Mouse (Mus musculus): ENCODE data around the gene Cirbp.

DNA sequence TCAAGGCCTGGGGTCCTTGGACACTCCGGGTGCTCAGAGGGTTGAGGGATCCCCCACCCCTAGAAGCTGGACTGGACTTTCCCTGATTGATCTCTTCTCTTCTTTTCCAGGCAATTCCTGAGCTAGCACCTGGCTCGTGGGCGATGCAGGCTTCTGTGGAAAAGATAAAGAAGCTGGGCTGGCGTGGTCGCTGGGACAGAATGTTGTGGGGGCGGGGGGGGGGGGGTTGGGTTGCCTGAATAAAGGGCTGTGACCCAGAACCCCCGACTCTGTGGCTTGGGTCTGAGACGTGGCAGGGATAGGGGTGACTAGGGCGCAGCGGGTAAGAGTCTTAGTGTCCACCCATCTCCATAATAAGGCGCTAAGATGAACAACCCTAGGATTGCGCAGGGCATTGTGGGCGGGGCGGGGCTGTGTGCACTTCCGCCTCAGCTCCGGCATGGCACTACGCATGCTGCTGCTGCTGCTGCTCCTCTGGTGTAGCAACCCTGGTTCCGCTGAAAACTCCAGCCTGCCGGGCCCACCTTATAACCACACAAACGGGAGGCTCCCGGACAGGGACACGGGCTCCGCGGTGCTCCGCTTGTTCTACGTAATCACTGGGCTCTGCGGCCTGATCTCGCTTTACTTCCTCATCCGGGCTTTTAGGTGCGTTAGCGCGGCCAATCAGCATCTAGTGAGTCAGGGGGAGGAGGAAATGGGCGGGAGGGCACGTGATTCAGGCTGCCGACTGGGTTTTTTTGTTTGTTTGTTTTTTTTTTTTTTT, 6.9 kb downstream of the Cirbp start, which contains the start of gene 1600002K03Rik:
- TF ChIP-seq EP300 (IDR thresholded peaks at IDR 0.05; ENCODE audit: low read depth), result no peak
- TF ChIP-seq CTCF (IDR thresholded peaks at IDR 0.05; ENCODE audit: low read depth), result no peak

Data from liver, embryonic 14.5 days (tissue).